Mouse (Mus musculus) inflammation-experienced regulatory T-cells, adult 6 months (primary cell): ENCODE data around the gene Olfr765. TPM values are rescaled to one million over a fixed set of nuclear protein-coding genes. Genes with fewer than 3 reads are reported as not detected.
"Not testable (repeated sequence)": the region's sequence is repeated elsewhere in the genome, so short reads cannot be mapped to it uniquely, and the experiment has no call there.

Experiments used
- ATAC-seq: one replicate; pipeline ENCODE4 v1.8.0; 2017
- polyA plus RNA-seq, 3 experiments: library from polyadenylated mRNA; unstranded; fragments of 100-300 nt; shearing (Covaris generic); gene quantifications; one replicate each; pipeline ENCODE4 v1.2.1; 2017

The Olfr765 gene
- not detected for polyA plus RNA-seq

- ATAC-seq: not testable (repeated sequence)
Measured at GRCm38 (mm10) chr10:129049898-129050297, at the start of gene Olfr765. Olfr765 (minus strand) TSS chr10:129049998.

DNA sequence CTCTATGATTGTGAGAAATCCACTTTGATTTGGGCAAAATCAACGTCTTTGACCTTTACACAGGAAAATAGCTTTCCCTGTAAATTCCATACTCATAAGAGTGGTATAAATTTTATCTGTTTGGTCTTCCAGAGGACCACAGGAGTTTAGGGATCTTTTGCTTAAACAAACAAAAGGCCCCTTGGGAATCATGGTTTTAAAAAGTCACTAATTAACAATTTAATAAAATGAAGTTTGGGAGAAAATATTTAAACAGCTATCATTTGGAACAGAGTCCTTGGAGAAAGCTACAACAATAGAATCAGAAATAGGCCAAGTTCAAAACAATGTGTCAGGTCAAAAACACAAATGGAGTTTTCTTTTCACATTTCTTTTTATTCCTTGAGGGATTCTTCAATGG lies 49.5 kb upstream of the Olfr765 start, which contains the start of gene Olfr768:
Gene Olfr768, minus strand, starts transcription at position 101 of the 400 bp plus-strand sequence.
- ATAC-seq: no peak

- not testable (repeated sequence) for ATAC-seq
Measured at GRCm38 (mm10) chr10:129082810-129083209, 33.0 kb upstream of the Olfr765 start, which contains the start of gene Olfr767. Olfr767 (minus strand) TSS chr10:129082910.

GRCm38 (mm10) chr10:129068877-129069276 lies 19.1 kb upstream of the Olfr765 start, which contains the start of gene Olfr766-ps1:
Olfr766-ps1 (minus strand) TSS chr10:129068977.
- ATAC-seq: no peak

DNA sequence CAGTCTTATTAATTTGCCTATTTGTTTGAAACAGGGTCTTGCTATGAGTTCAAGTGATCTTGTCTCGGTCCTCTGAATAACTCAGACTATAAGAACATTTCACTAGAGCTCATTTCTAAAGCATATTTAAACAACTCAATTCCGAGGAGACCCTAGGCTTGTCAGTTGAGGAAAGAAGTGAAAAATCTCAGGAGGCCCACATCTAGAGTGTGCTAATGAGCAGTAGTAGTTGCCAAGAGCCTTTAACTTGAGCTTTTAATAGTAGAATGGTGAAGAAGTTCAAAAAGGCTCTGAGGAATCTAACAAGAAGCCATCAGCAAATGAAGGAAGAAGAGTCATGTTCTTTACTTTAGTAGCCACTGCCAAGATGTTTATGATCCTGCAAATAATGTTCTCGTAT lies 10.0 kb downstream of the Olfr765 start, which contains the start of gene Olfr764-ps1:
Gene Olfr764-ps1, minus strand, starts transcription at position 101 of the 400 bp plus-strand sequence.
- ATAC-seq: no peak

DNA sequence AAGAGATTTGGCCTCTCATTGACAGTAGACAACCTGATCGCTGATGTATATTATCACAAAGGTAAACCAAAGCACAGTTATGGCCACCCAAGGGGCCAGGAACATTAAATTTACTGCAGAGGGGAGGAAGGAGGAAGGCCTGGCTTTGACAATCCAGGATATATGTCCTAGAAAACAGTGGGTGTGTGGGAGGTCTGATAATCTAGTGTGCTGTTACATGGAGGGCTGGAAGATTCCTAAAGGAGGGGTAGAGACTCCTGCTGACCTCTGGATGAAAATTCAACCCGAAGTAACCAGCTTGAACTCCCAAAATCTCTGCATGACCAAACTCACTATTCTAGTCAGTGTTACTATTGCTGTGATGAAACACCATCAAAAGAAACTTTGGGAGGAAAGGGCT lies 21.5 kb downstream of the Olfr765 start:
- no peak for ATAC-seq

GRCm38 (mm10) chr10:129026018-129026662 lies 23.7 kb downstream of the Olfr765 start:
- no peak for ATAC-seq

- no peak for ATAC-seq
Measured at GRCm38 (mm10) chr10:129023319-129023718, 26.5 kb downstream of the Olfr765 start.

DNA sequence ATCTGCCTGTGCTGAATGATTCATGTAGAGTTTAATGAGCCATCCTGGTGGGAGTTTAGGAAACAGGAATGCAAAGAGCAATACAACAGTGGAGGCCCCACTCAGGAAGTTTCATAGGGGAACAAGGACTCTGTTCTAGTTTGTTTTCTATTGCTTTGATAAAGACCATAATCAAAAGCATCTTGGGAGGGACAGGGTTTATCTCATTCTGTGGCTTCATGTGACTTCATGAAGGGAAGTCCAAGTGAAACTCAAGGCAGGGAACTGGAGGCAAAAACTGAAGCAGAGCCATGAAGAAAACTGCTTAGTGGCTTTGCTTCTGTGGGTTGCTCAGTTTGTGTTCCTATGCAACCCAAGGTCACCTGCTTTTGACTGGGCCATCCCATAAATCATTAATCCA lies 35.3 kb downstream of the Olfr765 start:
- no peak for ATAC-seq

GRCm38 (mm10) chr10:129011511-129011910 lies 38.3 kb downstream of the Olfr765 start:
- peak; percentile 46 for ATAC-seq

GRCm38 (mm10) chr10:129010288-129010841 lies 39.4 kb downstream of the Olfr765 start, which contains the start of gene Olfr763:
Olfr763 (plus strand) TSS chr10:129010791.
- no peak for ATAC-seq

- ATAC-seq: no peak
Measured at GRCm38 (mm10) chr10:129004032-129004920, 45.5 kb downstream of the Olfr765 start.

DNA sequence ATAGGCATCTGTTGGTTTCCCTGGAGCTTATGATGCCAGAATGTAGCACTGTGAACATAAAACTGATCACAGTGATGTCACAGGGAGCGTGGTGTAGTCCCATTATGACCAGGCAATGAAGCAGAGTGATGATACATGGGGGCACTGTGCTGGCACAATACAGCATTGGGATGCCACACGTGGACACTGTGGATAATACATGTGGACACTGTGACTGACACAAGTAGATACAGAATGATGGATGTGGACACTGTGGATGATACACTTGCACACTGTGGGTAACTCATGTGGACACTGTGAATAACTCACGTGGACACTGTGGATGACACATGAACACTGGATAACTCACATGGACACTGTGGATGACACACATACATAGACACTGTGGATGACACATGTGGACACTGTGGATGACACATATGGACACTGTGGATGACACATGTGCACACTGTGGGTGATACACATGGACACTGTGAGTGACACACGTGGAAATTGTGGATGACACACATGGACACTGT lies 53.2 kb downstream of the Olfr765 start:
- no peak for ATAC-seq

- no peak for ATAC-seq
Measured at GRCm38 (mm10) chr10:128995796-128996195, 54.0 kb downstream of the Olfr765 start.

Other genes starting within 250 kb of the Olfr765 start
- gene Dnajc14, start 245.9 kb downstream of the Olfr765 start, polyA plus RNA-seq: 10 to 100 TPM; 74.6 to 77.3 (median 75.8) TPM
- gene Tmem198b, start 245.6 kb downstream of the Olfr765 start, polyA plus RNA-seq: 1 to 10 TPM; 3.9 to 5.3 (median 5.3) TPM
- gene Sarnp, start 232.7 kb downstream of the Olfr765 start, polyA plus RNA-seq: 100 to 1,000 TPM; 195 to 238 (median 227) TPM
- 10 to 100 TPM; 65.5 to 78.4 (median 71.5) TPM for gene Ormdl2, start 228.4 kb downstream of the Olfr765 start, polyA plus RNA-seq
- gene Gdf11, start 158.3 kb downstream of the Olfr765 start, polyA plus RNA-seq: 1 to 10 TPM; 6.0 to 7.7 (median 7.3) TPM
- gene Cd63, start 149.0 kb downstream of the Olfr765 start, polyA plus RNA-seq: 1 to 10 TPM in 1 of 3 experiments, under 1 TPM in 1, not detected in 1; 0.58 to 2.0 TPM
- 10 to 100 TPM in 2 of 3 experiments, 1 to 10 TPM in 1; 5.1 to 12.9 (median 11.9) TPM for gene Rdh5, start 127.1 kb downstream of the Olfr765 start, polyA plus RNA-seq
- 100 to 1,000 TPM; 196 to 255 (median 212) TPM for gene Bloc1s1, start 126.0 kb downstream of the Olfr765 start, polyA plus RNA-seq
- 1 to 10 TPM; 3.6 to 5.1 (median 4.8) TPM for gene Itga7, start 116.2 kb downstream of the Olfr765 start, polyA plus RNA-seq
- not detected for gene Mettl7b, start 89.0 kb downstream of the Olfr765 start, polyA plus RNA-seq
- not detected for gene Olfr9, start 60.6 kb downstream of the Olfr765 start, polyA plus RNA-seq
- gene Olfr763, start 39.2 kb downstream of the Olfr765 start, polyA plus RNA-seq: not detected
- gene Olfr764-ps1, start 10.1 kb downstream of the Olfr765 start, polyA plus RNA-seq: not detected
- gene Olfr766-ps1, start 19.0 kb upstream of the Olfr765 start, polyA plus RNA-seq: not detected
- under 1 TPM in 2 of 3 experiments, not detected in 1; 0.10 to 0.16 TPM for gene Olfr767, start 32.9 kb upstream of the Olfr765 start, polyA plus RNA-seq
- gene Olfr768, start 49.4 kb upstream of the Olfr765 start, polyA plus RNA-seq: not detected
- gene Olfr769, start 67.9 kb upstream of the Olfr765 start, polyA plus RNA-seq: not detected
- not detected for gene Olfr770, start 89.0 kb upstream of the Olfr765 start, polyA plus RNA-seq
- gene Olfr771, start 114.8 kb upstream of the Olfr765 start, polyA plus RNA-seq: not detected
- not detected for gene Olfr772, start 127.9 kb upstream of the Olfr765 start, polyA plus RNA-seq
- not detected for gene Olfr773, start 137.4 kb upstream of the Olfr765 start, polyA plus RNA-seq
- not detected for gene Olfr774, start 186.2 kb upstream of the Olfr765 start, polyA plus RNA-seq
- not detected for gene Olfr775, start 198.4 kb upstream of the Olfr765 start, polyA plus RNA-seq
- not detected for gene Olfr776, start 209.1 kb upstream of the Olfr765 start, polyA plus RNA-seq
- gene Olfr777, start 221.5 kb upstream of the Olfr765 start, polyA plus RNA-seq: not detected